Mouse (Mus musculus) adrenal gland, adult 18-20 months (tissue): ENCODE measurements around the gene Trip10. TPM values are rescaled to one million over a fixed set of nuclear protein-coding genes. Genes with fewer than 3 reads are reported as not detected.

Source experiments
- DNase-seq, 2 experiments: peaks; one replicate each; pipeline ENCODE4 v3.0.0; 2021 to 2022; ENCODE audit warnings: low spot score in 2 of 2
- long read RNA-seq, 2 experiments: library from polyadenylated mRNA; stranded (forward); transcript quantifications; one replicate each; pipeline ENCODE4 v2.0.0; 2021
- total RNA-seq, 2 experiments: library from RNA; stranded (reverse); gene quantifications; 1 replicate in 1 of 2; 2 replicates in 1 of 2; pipeline ENCODE4 v1.2.3; 2021

Trip10 gene
- 10 to 100 TPM; 53.4 to 61.0 TPM for total RNA-seq
- long read RNA-seq, experiment 1, transcript Trip10-205 (15 exons, 2,136 nt): minor isoform, 5 of 53 reads
- long read RNA-seq, experiment 1, transcript Trip10-207 (14 exons, 2,016 nt): minor isoform, 14 of 53 reads
- long read RNA-seq, experiment 1, transcript Trip10-201 (14 exons, 2,224 nt): major isoform, 19 of 53 reads
- long read RNA-seq, experiment 1, partial matches to known transcripts: 3 of 53 reads
- long read RNA-seq, experiment 1, other reads (novel, unspliced or antisense): 10 of 53 reads
- long read RNA-seq, experiment 2, transcript Trip10-201 (14 exons, 2,224 nt): major isoform, 51 of 96 reads
- long read RNA-seq, experiment 2, transcript Trip10-207 (14 exons, 2,016 nt): minor isoform, 19 of 96 reads
- long read RNA-seq, experiment 2, partial matches to known transcripts: 7 of 96 reads
- long read RNA-seq, experiment 2, other reads (novel, unspliced or antisense): 15 of 96 reads

GRCm38 (mm10) chr17:57249186-57250181 is at the start of gene Trip10:
Trip10 (plus strand) TSS chr17:57249455.
- DNase-seq: peak; percentile 99 to 100

- DNase-seq: no peak
These were observed 47.2 kb upstream of the Trip10 start for GRCm38 (mm10) chr17:57201841-57202724.

DNA sequence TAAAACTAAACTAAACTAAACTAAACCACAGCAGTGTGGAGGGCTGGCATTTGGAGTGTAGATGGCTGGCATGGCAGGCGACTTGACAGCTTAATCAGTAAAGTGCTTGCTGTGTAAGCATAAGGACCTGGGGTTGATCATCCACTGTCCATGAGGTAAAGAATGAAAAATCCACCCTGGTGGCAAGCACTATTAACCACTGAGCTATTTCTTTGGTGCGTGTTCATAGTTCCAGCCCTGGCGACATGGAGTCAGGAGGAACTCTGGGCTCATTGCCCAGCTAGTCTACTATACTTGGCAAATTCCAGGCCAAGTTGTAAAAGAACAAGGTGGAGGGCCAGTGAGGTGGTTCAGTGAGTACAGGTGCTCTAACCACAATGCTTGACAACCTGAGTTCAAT is 41.3 kb upstream of the Trip10 start:
- DNase-seq: no peak

DNA sequence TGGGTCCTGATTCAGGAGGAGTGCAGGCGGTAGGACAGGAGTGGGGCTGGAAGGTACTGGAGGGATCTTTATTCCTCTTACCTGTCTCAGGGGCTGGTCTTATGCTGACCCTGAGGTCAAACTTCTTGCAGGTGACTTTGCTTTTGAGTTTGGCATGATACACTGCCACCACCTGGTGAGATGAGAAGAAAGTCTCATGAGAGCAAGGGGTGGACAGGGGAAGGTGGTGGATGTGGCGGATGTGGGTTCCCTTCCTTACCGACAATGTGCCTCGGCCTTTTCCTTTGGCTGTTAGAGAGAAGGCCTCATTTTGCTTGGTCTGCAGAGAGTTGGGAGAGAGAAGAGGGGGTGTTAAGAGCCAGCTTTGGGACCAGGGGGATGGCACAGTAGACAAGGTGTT is 39.9 kb upstream of the Trip10 start:
- no peak for DNase-seq

DNA sequence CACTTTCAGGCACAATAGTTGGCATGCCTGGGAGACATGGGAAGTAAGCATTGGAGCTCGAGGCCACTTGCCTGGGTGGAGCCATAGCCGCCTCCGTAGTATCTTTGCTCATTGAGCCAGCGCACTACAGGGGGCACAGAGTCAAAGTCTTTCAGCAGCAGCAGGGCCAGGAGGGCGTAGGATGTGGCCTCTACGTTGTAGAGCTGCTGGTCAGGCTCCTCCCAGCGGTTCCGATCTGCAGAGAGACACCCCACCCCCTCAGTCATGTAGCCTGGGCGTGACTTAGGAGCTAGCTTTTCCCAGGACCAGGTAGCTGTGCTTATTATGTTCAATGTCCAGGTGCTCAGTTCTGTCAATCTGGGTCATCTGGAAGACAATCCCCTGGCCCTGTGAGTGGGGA is 37.8 kb upstream of the Trip10 start:
- DNase-seq: no peak

DNA sequence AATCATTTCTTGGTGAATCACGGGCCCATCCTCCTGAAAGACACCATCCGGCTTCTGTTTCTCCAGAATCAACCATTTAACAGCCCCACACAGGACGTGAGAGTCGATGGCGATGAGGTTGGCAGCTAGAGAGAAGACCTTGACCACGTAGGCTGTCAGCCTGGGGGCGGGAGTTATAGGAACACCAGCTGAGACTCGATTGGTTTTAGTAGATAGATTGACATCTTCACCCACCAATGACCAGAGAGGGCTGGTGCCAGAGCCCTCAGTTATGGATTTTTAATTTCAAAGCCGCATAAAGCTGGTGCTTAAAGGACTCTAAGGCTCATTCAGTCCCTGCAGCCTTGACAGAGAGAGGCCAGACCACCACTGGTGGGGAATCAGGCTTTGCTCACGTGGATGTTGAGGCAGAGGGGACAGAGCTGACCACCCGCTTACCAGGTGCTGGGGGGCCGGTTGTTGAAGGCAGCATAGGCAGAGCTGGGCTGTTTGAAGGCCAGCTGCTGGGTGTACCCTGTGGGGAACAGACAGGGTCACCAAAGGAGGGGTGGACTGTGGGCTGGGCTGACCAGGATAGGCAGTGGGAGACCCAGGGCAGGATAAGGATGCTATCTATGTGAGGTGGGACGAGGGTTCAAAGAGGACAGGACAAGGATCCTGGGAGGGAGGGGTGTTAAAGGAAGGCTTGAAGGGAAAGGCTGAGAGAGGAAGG is 34.4 kb upstream of the Trip10 start:
- DNase-seq: no peak

DNA sequence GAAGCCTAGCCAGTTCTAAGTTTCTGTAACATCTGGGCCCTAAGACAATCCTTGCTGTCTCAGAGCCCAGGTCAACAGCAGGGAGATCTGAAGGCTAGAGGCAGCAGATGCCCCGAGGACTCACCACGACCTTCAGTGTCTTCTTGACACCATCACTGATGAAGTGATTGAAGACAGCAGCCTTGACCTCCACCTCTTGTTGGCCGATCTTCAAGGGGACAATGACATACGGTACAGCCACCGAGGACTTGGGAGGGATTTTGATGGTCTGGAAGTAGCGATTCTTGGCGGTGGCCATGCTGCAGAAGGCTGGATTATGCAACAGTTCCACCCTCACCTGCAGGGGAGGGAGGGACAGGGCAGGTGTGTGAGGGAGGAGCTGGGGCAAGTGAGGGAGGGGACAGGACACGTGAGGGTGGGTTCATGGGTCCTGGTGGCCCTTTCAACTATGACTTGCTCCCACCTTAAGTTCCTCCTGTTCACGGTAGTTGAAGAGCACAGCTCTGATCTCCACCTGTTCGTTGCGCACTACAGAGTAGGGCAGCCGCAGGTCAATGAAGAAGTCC is 30.8 kb upstream of the Trip10 start:
- no peak for DNase-seq

- DNase-seq: peak; percentile 69 to 78
These were observed 29.9 kb upstream of the Trip10 start for GRCm38 (mm10) chr17:57219167-57219883.

GRCm38 (mm10) chr17:57219884-57220207 is 29.4 kb upstream of the Trip10 start:
- DNase-seq: no peak

DNA sequence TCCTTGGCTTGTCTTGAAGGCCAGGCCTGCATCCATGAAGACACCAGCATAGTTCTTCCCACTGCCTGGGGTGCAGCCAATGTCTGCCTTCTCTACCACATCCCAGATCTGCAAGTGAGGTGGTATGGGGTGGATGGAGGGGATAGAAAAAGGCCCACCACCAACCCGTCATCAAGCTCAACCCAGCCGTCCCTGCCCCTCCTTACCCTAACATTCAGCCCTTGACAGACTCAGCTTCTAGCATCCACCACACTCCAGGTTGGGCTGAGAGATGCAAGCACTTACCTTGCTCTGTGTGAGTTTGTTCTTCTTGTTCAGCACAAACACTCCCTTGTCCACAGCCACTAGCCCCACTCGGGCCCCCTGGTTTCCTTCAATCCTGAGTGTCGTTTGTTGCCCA is 27.3 kb upstream of the Trip10 start:
- DNase-seq: no peak

DNA sequence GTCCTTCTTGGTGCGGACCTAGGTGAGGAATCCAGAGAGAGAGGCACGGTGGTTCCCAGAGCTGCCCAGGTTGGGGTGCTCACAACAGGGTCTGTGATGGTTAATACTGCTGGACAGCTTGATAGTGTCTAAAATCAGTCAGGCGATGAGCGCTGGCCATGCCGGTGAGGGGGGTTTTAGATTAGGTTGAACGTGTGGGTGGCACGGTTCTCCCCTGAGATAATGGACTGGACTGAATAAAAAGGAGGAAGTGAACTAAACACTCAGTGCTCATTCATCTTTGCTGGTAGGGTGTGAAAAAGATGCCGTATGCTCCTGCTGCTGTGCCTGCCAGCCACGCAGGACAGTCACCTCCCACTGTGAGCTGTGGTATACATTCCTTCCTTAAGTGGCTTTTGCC is 25.9 kb upstream of the Trip10 start:
- no peak for DNase-seq

GRCm38 (mm10) chr17:57227468-57227867 is 21.8 kb upstream of the Trip10 start:
- no peak for DNase-seq

DNA sequence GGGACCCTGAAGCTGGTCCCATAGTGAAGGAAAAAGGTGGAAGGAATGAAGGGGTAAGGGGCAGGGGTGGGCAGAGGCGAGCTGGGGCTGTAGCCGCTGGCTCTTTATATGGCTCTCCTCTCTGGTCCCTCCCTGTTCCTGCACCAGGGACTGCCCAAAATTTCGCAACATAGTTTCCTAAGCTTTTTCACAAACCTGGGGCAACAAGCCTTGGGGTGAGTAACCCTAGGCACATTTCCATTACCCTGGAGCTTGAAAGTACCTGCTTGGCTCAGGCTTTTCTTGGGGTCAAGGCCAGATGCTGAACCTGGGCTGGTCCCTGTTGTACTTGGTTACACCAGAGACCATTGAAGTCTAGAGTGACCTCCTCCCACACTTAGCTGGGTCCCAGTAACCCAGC is 21.2 kb upstream of the Trip10 start, which contains the start of gene C3:
C3 (minus strand) TSS at position 123 of the 400 bp plus-strand sequence.
- no peak for DNase-seq

DNA sequence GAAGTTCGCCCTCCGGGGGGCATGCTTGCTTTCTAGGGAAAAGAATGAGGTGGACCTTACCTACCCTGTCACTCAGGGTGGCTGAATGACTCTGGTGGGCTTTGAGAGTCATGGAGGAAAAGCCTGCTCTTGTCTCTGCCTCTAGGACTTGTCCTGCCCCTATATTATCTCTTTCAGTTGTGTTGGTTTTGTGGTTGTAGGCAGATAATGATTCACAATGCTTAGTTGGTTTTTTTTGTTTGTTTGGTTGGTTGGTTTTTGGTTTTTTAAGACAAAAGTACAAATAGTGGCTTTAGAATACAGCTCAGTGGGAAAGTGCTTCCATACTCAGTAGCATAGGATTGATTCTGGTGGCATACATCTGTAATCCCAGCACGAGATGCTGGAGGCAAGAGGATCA is 20.4 kb upstream of the Trip10 start:
- DNase-seq: no peak

- DNase-seq: no peak
These were observed 19.2 kb upstream of the Trip10 start for GRCm38 (mm10) chr17:57229851-57230727.

DNA sequence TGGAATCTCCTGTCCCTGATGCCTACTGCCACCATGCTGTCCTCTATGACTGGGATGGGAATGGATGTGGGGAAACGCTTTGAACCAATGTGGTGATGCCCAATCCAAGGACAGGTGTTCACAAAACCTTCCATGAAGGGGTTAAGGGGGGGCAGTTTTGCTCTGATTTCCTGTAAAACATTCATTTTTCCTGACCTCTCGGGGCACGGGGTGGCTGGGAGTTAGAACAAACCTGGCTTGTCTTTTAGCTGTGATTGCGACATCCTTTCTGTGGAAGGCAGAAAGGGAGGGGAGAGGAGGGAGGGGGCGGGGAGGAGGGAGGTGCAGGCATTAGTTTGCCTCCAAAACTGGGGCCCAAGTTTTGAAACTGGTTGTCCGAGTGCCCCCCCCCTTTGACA is 18.5 kb upstream of the Trip10 start:
- DNase-seq: no peak

- DNase-seq: no peak
These were observed 17.9 kb upstream of the Trip10 start for GRCm38 (mm10) chr17:57231321-57231771.

- DNase-seq: no peak
These were observed 17.1 kb upstream of the Trip10 start for GRCm38 (mm10) chr17:57232200-57232599.
